Mouse (Mus musculus) limb, embryonic 14.5 days (tissue): ENCODE measurements around the gene Supt6. TPM values are rescaled to one million over a fixed set of nuclear protein-coding genes. Genes with fewer than 3 reads are reported as not detected.

Experiments used
- ATAC-seq: fragments of 200-750 bp; cut with Nextera tagmentation; 2 replicates; pipeline ENCODE4 v1.8.0; 2017; ENCODE audit warnings: low read depth, moderate number of reproducible peaks, moderate TSS enrichment; ENCODE audit not compliant: low FRiP score
- DNase-seq: peaks from one replicate; pipeline ENCODE4 v3.0.0-alpha.2; 2015; ENCODE audit warnings: low spot score
- H3K27ac ChIP-seq: fragments of 300-500 bp; sonication (generic); replicated peaks from 2 replicates; pipeline ENCODE4 v1.5.1; 2014; ENCODE audit warnings: low read depth, mild to moderate bottlenecking, low read length, moderate library complexity, mixed read lengths
- H3K27me3 ChIP-seq: fragments of 300-500 bp; sonication (generic); 2 replicates; pipeline ENCODE4 v1.6.1; 2014; ENCODE audit warnings: low read length, mixed read lengths; ENCODE audit not compliant: control insufficient read depth, insufficient read depth
- H3K36me3 ChIP-seq: fragments of 300-500 bp; sonication (generic); 2 replicates; pipeline ENCODE4 v1.6.1; 2014; ENCODE audit warnings: mild to moderate bottlenecking, low read length, moderate library complexity, mixed read lengths; ENCODE audit not compliant: control insufficient read depth, insufficient read depth
- H3K4me1 ChIP-seq: fragments of 300-500 bp; sonication (generic); 2 replicates; pipeline ENCODE4 v1.6.1; 2014; ENCODE audit warnings: antibody characterized with exemption, low read length, mixed read lengths; ENCODE audit not compliant: control insufficient read depth, insufficient read depth
- H3K4me2 ChIP-seq: fragments of 300-500 bp; sonication (generic); replicated peaks from 2 replicates; pipeline ENCODE4 v1.6.1; 2014; ENCODE audit warnings: low read depth, mild to moderate bottlenecking, low read length, moderate library complexity; ENCODE audit not compliant: severe bottlenecking
- H3K4me3 ChIP-seq: fragments of 300-500 bp; sonication (generic); replicated peaks from 2 replicates; pipeline ENCODE4 v1.5.1; 2014; ENCODE audit warnings: low read length
- H3K9ac ChIP-seq: fragments of 300-500 bp; sonication (generic); 2 replicates; pipeline ENCODE4 v1.6.1; 2014; ENCODE audit warnings: mild to moderate bottlenecking, low read depth, low read length, moderate library complexity; ENCODE audit not compliant: severe bottlenecking
- H3K9me3 ChIP-seq: fragments of 300-500 bp; sonication (generic); 2 replicates; pipeline ENCODE4 v1.6.1; 2016; ENCODE audit warnings: low read length; ENCODE audit not compliant: control insufficient read depth
- POLR2A ChIP-seq: fragments of 200-500 bp; IDR thresholded peaks from 2 replicates; pipeline ENCODE4 v1.8.0; 2012; ENCODE audit warnings: inconsistent platforms, mild to moderate bottlenecking, moderate library complexity, borderline replicate concordance; ENCODE audit not compliant: insufficient read depth, insufficient read length; ENCODE audit errors: extremely low read depth
- WGBS: fragments of 180-500 bp; shearing (Covaris S2); extraction: QIAGEN DNeasy Blood & Tissue Kit; methylation state at CpG from one replicate; pipeline ENCODE4 v1.1.7; 2014; 5-methylcytosine and 5-hydroxymethylcytosine counted together
- polyA plus RNA-seq, 2 experiments: library from polyadenylated mRNA; depleted of rRNA in 1 of 2; stranded (reverse) in 1 of 2; unstranded in 1 of 2; fragments of >200 nt; fragmentation: Nextera tagmentation in 1 of 2; extraction: Ambion mirVana in 1 of 2; gene quantifications; 2 replicates each; pipeline versions ENCODE4 v1.2.1 to v1.2.3; 2012 to 2014

Supt6 gene
- polyA plus RNA-seq, 2 experiments = 27.7 to 30.6 TPM

- peak within 1 kb of the TSS; percentile 77 for H3K9ac ChIP-seq
- H3K4me3 ChIP-seq = peak within 1 kb of the TSS; percentile 91
- 2% methylated on average over 57 of the region's 115 CpGs for WGBS
- H3K27me3 ChIP-seq = no peaks in the 10 kb centered on the region
- no peaks in the 10 kb centered on the region for H3K9me3 ChIP-seq
- peak; percentile 92 for ATAC-seq
- H3K4me2 ChIP-seq = peak within 1 kb of the TSS; percentile 62
- peak; percentile 92; the same call in 1 of the 2 replicates for TF ChIP-seq POLR2A
- peak within 1 kb of the TSS; percentile 72 for H3K27ac ChIP-seq
- peaks cover 35% of the 10 kb centered on the region for H3K36me3 ChIP-seq
- peak; percentile 94 for DNase-seq
- H3K4me1 ChIP-seq = peaks cover 3% of the 10 kb centered on the region; the same call in 1 of the 2 replicates
Observed at GRCm38 (mm10) chr11:78261380-78262352, 15.9 kb upstream of the Supt6 start, which contains the start of gene 2610507B11Rik. Gene 2610507B11Rik, plus strand, starts transcription at chr11:78261752.

- ATAC-seq = no peak
- no peak overlapping the region; the same call in 1 of the 2 replicates for H3K9ac ChIP-seq
- peaks cover 26% of the 10 kb centered on the region for H3K36me3 ChIP-seq
- H3K4me1 ChIP-seq = peaks cover 3% of the 10 kb centered on the region; the same call in 1 of the 2 replicates
- H3K27ac ChIP-seq = no peak overlapping the region
- WGBS = 95% methylated on average over 2 of the region's 2 CpGs
- no peak for DNase-seq
- no peak for TF ChIP-seq POLR2A
- no peaks in the 10 kb centered on the region for H3K9me3 ChIP-seq
- H3K4me3 ChIP-seq = peak overlapping the region; percentile 91
- peak overlapping the region; percentile 40 for H3K4me2 ChIP-seq
- H3K27me3 ChIP-seq = no peaks in the 10 kb centered on the region
Observed at GRCm38 (mm10) chr11:78260489-78261258, 14.9 kb upstream of the Supt6 start.

- peaks cover 30% of the 10 kb centered on the region for H3K36me3 ChIP-seq
- H3K27me3 ChIP-seq = no peaks in the 10 kb centered on the region
- H3K4me1 ChIP-seq = no peaks in the 10 kb centered on the region
- TF ChIP-seq POLR2A = no peak
- no peak overlapping the region for H3K9ac ChIP-seq
- DNase-seq = no peak
- H3K9me3 ChIP-seq = no peaks in the 10 kb centered on the region
- 90% methylated on average over 1 of the region's 1 CpGs for WGBS
- ATAC-seq = no peak
- no peak overlapping the region for H3K27ac ChIP-seq
- no peak overlapping the region for H3K4me2 ChIP-seq
- H3K4me3 ChIP-seq = no peak overlapping the region
Observed at GRCm38 (mm10) chr11:78256618-78257017, 10.8 kb upstream of the Supt6 start.

GRCm38 (mm10) chr11:78247727-78248140 lies 1.9 kb upstream of the Supt6 start:
- ATAC-seq (no peak), DNase-seq (no peak)
- Histone ChIP-seq H3K4me3 (no peak overlapping the region), H3K9ac (no peak overlapping the region), H3K27me3 (no peaks in the 10 kb centered on the region), H3K4me2 (no peak overlapping the region), H3K36me3 (peaks cover 26% of the 10 kb centered on the region), H3K27ac (no peak overlapping the region), H3K4me1 (peaks cover 20% of the 10 kb centered on the region), H3K9me3 (no peaks in the 10 kb centered on the region)
- no peak for TF ChIP-seq POLR2A
- WGBS = 73% methylated on average over 4 of the region's 4 CpGs

DNA sequence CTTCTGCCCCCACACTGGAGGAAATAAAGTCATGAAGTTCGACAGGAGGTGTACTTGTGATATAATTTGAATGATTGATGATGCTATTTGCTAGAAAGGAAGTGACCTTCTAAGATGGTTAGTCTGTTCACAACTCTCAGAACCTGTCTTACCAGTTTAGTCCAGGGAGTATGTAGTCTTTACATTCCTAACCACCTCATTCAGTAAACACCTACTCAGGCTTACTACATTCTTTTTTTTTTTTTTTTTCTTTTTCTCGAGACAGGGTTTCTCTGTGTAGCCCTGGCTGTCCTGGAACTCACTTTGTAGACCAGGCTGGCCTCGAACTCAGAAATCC lies 1.2 kb upstream of the Supt6 start:
- no peak for TF ChIP-seq POLR2A
- Histone ChIP-seq H3K9me3 (no peaks in the 10 kb centered on the region), H3K4me3 (peak overlapping the region; percentile 79), H3K4me1 (peaks cover 20% of the 10 kb centered on the region), H3K4me2 (peak overlapping the region; percentile 40), H3K36me3 (peaks cover 18% of the 10 kb centered on the region), H3K9ac (no peak overlapping the region), H3K27me3 (no peaks in the 10 kb centered on the region), H3K27ac (no peak overlapping the region)
- WGBS = 47% methylated on average over 3 of the region's 3 CpGs
- no peak for ATAC-seq
- DNase-seq = no peak
